Mouse (Mus musculus) thymus, postnatal 4 days (tissue): ENCODE results near the gene Akap13.

Experiments used
- DNase-seq: peaks from one replicate; pipeline ENCODE4 v3.0.0; 2021

The Akap13 gene

DNA sequence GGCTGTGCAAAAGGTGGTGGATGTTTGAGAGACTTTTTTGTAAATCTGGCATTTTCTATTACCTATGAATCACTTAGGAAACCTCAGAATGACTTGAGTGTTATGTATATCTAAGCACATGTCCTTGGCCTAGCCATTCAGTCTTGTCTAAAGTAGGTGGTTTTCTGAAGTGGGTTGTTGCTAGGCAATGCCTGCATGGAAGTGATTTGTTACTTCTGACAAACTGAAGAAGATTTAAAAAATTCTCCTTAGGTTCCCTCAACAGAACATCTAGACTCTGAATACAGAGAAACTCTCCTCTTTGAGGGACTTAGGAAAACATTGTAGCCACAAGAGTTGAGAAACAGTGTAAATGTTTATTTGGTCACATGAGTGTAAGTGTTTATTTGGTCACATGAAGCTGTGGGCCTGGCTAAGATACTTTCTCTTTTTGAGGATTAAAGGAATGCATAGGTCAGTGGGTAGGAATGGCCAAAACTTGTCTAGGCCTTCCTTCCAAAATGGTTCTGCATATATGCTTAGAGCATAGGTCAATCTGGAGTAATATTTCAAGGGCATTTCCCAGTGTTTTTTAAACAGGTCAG, 8.3 kb downstream of the Akap13 start:
- no peak for DNase-seq

DNA sequence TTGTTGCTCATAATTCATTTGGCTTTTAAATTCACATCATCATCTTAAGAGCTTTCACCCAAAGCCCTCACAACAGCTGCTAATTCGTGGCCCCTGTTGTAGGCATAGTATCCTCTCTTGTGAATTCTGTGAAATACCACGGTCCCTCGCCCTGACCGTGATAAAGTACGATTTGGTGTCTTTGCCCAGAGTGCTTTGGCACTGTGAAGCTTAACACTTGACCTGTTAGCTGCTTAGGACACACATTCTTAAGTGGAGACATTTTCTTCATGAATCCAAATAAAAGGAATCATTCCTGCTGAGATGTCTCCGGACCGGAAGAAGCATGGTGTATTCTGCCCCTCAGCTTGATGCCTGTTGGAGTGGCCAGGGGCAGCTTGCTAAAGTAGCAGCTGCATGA, 12.5 kb downstream of the Akap13 start:
- DNase-seq: no peak

DNA sequence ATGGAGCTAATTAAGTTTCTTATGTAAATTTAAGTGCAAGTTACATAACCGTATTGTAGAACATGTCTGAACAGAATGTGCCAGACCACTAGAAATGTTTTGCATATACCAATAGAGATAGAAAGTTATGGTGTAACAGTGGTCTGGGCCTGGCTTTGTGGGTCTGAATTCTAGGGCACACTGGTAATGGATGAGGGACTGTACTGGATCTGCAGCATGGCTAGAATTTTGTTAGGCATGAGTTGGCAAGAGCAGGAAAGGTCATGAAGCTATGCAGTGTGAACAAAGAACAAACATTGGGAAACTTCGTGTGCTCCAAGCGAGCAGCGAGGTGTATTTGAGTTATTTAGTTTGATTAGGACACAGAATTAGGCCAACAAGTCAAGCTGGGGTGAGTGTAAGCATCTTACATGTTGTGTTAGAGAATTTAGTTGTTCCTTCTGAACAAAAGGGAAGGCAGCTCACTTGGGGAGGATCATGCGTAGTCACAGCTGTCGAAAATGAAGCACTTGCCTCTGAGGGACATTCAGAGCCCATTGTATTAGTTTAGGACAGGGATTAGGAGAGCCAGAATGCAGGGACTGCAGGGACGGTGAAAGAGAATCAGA, 15.1 kb downstream of the Akap13 start:
- DNase-seq: no peak

DNA sequence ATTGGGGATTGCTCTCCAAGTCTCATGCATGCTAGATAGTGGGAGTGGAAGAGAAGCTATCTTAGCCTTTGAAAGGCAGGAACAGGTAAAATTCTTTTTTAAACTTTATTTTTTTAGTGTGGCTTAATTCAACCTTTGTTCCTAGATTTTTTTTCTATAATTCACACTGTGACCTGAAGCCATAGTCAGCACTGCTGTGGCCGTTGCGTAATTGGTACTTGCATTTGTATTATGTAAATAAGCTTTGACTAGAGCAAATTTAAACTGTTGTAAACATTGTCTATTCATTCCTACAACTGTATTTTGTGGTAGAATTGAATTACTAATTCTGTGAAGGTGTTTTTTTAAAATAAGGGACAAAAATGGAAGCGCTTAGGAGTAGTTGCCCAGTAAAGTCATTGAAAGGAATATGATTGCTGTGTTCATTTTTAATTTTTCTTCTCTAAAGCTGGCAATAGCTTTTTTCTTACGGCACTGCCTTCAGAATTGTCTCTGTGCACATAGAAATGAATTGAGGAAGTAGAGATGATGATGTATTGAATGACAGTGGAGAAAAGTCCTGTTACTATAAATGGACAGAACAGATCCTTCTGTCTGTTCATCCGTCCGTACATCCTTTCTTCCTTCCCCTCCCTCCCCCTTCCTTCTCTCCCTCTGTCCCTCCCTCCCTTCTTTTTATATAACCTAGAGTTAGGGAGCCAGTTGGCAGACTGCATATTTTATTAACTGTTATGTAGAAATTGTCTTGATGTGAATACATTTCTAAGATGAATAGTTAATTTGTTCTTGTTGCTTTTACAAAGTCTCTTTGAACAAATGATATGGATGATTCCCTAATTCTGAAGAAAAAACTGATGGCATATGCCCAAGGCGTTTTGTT, 17.2 kb downstream of the Akap13 start:
- DNase-seq: no peak

DNA sequence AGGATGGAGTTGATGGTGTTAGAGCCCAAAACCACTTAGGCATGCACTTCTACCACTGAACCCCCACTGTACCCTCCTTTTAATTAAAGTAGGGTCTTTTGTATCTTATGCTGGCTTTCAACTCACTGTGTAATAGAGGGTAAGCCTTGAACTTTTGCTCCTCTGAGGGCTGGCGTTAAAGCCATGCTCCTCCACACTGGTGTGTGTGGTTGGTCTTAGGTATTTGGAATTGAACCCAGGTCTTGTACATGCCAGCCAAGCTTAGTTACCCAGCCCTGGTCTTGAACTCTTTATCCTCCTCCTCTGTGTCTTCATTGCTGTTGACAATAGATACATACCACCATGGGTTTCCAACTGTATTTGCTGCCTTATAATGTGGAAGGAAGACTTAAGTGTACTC, 18.0 kb downstream of the Akap13 start:
- DNase-seq: no peak

DNA sequence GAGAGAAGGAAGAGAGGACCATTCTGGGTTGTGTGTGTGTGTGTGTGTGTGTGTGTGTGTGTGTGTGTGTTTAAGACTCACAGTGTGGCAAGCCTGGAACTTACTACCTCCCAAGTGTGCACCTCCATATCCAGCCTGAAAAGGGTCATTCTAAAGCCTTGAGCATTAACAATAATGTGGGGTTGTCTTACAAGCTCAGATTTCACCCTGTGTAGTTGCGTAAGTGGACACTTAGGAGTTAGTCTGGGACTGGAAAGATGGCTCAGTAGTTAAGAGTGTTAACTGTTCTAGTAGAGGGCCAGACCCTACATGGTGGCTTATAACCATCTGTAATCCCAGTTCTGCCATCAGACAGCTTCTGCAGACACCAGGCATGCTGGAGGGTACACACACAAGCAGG, 18.7 kb downstream of the Akap13 start:
- no peak for DNase-seq

DNA sequence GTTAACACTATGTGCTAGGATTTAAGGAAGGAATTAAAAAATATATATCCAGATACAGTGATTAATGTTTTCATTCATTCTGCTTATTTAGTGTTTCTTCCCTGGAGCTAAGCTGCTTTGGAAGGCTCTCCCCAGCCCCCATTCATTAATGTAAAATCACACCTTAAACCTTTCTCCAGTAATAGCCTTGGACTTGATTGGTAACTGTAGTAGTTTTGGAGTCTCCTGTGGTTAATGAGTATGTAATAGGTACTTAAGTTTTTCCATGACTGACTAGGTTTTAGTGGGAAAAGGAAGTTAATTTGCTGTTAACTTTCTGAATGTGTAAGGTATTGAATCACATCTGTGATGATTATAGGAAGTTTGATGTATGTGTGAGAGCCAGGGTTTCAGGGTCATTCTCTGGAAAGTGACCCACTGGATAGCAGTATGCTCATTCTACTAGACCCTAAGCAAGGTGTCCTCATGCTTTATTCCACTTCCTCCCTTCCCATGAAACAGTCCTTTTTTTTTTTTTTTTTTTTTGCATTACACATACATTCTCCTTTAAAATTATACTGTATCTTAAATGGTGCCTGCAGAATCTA, 19.3 kb downstream of the Akap13 start:
- no peak for DNase-seq

DNA sequence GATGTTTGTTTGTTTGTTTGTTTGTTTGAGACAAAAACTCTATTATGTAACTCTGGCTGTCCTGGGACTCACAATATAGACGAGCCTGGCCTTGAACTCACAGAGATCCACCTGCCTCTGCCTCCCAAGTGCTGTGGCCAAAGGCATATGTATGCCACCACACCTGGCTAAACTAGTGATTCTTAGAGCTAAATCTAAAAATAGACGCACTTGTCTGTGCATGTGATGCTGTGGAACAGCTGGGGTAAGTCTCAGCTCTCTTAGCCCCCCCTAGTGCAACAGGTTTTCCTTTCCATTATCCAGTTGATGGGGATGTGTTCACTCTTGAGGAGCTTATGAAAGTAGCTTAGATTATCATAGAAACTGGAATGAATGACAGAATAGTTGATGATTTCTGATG, 22.7 kb downstream of the Akap13 start:
- no peak for DNase-seq

DNA sequence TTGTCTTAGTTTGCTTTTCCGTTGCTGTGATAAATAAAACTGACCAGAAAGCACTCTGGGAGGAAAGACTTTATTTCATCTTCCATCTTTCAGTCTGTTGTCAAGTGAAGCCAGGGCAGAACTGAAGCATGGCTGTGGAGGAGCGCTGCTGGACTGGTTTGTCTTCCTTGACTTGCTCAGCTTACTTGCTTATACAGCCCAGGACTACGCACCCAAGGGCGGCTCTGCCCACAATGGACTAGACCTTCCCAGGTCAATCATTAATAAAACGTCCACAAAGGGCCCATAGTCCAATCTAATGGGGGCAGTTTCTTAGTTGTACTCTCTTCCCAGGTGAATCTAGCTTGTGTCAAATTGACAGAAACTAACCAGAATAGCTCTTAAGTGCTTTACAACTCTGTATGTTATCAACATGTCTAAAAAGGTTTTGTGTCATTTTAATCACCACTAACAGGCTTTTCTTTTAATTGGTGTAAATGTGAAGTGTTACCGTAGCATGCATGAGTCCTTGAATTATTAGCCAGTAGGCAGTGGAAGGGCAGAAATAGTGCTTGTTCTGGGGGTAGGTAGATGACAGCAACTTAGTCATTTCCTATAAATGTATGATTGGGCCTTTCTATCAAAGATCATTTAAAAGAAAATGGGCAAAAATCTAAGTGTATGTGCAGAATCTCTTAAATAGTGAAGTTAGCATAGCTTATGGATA, 25.5 kb downstream of the Akap13 start:
- DNase-seq: no peak

DNA sequence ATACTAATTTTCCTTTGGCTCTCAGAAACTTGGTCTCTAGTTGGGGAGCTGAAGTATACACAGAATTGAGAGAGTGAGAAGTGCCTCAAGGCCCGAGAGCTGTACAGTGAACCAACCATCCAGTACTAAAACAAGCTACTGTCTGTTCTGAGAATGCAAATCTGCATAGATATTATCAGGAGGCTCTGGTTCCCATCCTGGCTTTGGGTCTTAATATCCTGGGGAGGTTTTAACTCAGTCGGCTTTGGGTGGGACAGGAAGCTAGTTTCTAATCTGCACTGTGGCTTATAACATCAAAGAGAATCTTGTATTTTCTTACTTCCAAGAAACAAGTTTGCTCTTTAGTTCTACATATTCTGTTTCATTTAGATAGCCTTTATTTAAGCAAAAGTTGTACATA, 30.7 kb downstream of the Akap13 start:
- no peak for DNase-seq

DNA sequence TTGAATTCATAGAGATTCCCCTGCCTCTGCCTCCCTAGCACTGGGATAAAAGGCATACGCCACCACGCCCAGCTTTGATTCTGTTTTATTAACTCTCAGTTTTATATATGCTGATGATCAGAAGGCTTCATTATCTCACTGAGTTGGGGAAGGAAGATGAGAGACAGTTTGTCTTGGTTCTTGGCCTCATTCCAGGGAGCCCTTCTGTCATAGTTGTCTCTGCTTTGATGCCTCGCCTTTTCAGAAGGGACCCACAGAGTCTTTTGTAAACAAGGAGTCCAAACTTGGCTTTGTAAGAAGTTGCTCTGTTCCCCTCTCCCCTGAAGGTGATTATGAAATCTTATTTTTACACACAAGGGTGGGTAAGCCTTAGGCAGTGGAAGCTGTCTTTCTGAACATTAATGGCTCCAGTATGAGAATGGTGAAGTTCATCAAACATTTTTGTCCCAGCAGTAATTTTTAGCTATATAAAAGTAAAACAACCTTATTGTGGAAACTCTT, 40.7 kb downstream of the Akap13 start:
- no peak for DNase-seq

DNA sequence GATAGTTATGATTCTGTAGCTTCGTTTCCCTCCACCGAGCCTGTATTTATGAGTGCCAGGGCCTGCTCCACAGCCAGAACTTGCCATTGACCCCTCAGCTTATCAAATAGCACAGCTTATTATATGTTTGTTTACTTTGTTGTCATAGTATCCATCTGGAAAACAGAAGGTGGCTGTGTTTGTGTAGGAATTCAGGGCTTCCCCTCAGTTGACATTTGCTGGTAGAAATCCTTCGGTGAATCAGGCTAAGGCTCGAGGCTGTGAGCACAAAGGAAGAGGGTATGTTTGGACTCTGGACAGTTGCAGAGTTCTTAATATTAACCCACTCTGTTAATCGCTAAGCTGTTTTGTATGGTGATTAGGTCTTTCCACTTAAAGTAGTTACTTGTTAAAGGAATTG, 43.3 kb downstream of the Akap13 start:
- no peak for DNase-seq

DNA sequence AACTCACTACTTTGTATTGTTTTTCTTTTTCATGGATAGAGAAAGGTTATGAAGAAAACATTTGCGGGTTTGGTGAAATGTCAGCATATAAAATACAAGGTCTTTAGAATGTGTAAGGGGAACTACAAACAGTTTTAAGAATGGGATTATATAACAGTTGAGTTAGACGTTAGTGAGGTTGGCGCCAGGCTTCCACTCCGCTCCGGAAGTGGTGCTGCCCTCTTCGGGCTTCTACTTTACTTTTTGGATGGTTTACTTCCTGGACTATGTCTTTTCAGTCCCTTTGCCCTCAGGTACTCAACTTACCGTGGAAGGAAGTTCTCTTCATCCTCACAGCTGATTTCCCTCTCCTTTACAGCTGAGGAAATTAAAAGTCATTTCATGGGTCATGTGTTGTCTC, 43.9 kb downstream of the Akap13 start:
- no peak for DNase-seq

DNA sequence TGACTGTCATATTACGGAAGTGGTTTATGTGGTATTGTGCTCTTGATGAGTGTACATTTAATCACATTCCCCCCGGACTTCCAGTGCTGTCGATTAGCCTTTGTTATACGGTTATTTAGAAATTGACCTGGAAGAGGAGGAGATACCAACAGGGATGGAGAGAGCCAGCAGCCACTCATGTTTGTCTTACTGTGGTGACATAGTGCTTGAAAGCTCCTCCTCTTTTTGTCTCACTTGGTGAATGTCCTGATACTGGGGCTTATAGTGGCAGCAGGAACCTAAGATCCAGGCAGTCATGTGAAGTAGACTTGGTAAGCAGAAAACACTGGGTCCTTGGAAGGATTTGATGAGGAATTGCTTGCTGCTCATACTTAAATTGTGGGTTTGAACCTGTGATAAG, 44.8 kb downstream of the Akap13 start:
- no peak for DNase-seq

DNA sequence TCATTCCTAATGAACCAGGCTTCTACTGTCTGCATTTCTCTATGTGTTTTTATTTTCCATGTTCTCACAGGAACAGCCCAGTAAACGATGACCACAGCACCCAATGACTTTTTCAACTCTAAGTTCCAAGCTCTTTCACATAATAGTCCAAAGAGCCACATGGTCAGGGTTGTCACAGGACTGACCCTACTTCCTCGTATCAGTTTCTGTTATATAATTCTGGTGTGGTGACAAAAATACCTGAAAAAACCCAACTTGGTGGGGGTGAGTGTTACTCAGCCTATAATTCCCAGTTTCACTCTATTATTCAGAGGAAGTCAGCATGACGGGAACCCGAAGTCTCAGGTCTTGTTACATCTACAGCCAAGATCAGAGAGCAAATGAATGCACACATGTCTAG, 45.5 kb downstream of the Akap13 start:
- DNase-seq: no peak

DNA sequence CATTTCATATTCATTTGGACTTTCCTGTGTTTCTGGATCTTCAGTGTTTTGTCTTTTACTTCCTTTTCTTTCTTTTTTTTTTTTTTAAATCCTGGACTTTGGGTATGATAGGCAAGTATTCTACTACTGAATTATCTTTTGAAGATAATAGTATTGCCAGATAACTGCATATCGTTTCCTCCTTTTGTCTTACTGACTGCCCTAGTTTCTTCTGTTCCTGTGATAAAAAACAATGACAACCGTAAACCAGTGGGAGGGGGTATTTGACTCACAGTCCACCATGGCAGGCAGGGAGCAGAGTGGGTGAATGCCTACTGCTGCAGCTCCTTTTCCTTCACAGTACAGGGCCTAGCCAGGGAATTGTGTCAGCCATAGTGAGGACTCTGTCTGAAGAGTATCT, 49.2 kb downstream of the Akap13 start:
- DNase-seq: no peak

DNA sequence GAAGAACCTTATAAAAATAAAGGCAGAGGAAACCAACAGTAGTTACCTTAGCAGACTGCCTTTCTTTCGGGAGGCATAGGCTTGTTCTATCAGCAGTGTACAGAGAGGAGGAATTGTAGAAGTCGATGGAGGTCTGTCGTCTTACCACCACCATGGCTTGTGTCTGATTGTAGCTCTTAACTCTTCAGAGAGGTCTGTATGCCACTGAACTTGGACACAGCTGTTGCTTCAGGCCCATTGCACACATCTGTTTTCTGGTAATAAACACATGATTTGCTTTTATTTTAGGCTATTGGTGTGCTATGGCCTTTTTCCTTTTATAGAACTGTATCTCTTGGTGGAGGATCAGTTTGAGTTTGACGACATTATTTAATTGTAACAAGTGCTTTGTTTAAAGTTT, 51.3 kb downstream of the Akap13 start:
- DNase-seq: no peak

DNA sequence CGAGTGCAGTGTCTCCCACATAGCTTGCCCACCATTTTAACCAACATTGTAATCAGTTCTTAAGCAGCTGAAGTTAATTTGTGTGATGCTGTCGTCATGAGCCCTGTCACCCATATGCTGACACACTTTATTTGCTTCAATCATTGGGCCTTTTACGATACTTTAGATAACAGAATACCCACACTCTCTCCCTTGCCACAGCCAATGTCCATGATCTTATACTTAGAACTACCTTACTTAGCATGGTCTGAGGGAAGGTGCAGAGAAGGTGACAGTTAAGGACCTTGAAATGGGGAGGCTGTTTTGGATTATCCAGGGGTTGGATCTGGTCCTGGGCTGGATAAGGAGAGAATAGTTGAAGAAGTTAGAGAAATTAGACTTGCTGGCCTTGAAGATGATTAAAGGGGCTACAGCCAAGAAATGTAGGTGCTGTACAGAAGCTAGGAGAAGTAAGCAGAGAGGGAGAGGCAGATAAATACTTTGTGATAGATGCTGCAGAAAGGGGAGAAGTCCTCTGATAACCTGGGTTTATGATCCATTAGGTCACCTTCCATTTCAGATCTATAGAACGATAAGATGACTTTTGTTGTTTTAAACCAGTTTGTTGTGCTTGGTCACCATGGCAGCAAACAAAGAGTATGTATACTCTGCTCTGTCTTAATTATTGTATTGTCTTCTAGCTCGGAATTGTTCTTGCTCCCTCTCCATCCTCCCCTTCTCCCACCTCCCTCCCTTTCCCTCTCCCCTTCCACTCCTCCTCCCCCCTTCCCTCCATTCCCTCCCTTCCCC, 53.9 kb downstream of the Akap13 start:
- no peak for DNase-seq

DNA sequence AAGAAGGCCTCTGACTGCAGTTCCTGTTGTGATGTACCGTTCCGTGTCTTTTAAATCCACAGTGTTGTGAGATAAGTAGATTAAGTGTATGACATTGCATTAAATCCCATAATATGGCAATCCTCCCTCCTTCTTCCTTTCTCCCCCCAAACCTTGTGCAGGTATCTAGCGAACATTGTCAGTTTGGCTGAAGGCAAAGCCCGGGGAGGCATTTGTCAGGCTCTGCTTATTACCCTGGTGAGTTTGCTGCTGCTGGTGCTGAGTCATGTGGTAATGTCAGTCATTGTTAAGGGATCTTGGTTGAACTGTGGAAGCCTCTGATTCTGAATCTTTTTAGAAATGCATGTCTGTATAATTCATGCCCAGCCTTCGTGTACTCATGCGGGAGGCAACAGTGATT, 60.1 kb downstream of the Akap13 start:
- no peak for DNase-seq

DNA sequence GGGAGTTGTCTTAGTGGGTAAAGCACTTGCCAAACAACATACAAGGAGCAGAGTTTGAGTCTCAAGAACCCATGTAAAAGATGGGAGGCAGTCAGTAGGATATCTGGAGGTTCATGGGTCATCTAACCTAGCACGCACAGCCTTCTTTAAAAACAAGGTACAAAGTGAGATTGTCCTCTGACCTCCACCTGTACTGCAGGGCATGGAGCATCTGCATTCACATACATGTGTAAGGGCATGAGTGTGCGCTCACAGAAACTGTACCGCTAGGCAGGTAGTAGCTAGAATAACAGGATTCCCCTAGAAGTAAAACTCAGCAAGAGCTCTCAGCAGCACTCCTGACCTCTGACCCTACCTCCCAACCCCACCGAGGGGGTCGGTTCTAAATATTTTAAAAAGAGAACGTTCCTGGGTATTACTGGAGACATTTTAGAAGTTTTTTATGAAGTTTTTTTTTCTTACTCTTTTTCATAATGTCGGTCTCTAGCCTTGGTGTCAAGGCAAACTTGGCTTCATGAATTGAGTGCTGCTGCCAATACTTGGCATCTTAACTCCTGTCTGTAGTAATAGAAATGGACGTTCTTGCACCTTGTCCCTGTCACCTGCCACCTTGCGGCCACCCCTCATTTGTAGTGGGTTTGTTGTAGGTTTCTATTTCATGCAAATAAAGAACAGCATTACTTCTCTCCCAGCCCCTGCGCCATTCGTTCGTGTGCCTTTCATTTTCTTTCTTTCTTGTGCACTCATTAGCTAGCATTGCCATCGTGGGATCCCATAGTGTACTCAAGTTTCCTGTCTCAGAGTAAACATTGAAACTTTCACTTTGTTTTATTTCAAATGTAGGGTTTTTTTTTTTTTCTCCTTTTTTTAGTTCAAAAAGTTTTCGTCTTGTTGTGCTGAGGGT, 61.6 kb downstream of the Akap13 start:
- no peak for DNase-seq

DNA sequence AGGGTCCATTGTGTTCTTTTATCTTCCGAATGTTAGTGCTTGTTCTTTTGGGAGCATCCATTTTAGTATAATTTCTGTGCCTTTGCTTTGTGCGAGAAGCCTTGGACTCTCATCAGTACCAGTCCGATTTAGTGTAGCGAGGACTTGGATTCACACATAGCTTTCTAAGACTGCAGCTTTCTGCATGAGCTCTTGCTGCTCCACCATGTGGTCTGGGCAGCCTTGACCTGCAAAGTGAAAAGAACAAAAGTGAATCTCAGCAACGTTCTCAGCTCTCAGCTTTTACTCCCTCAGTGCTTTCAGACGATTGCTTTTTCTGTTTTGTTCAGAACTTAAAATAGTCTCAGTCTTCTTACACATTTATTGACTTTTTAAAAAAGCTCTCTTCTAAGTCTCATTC, 65.2 kb downstream of the Akap13 start:
- no peak for DNase-seq
